8 mouse cellular contexts compared by ENCODE assay signal in genomic region chr4:106848290-106849092, GRCm38 (mm10). TPM values are rescaled to one million over a fixed set of nuclear protein-coding genes. Genes with fewer than 3 reads are reported as not detected.
DNase-seq lines count a peak whose midpoint lies in the region; ATAC-seq lines count a peak whose summit lies in the region.

No protein-coding gene starts in this region.

- H3K9ac ChIP-seq in hindbrain, embryonic 13.5 days, result no peak overlapping the region
- H3K9ac ChIP-seq in lung, embryonic 16.5 days (ENCODE audit: low read length), result peak overlapping the region; percentile 62

- H3K4me3 ChIP-seq in embryonic facial prominence, embryonic 10.5 days, result peak overlapping the region; percentile 45
- H3K4me3 ChIP-seq in hindbrain, embryonic 13.5 days, result no peak overlapping the region
- H3K4me3 ChIP-seq in lung, embryonic 16.5 days (ENCODE audit: low read length), result no peak overlapping the region

- H3K27me3 ChIP-seq in embryonic facial prominence, embryonic 10.5 days (replicated peaks; ENCODE audit: low read depth, poor library complexity, severe bottlenecking), result no peaks in the 10 kb centered on the region
- no peaks in the 10 kb centered on the region for H3K27me3 ChIP-seq in hindbrain, embryonic 13.5 days
- H3K27me3 ChIP-seq in lung, embryonic 16.5 days (ENCODE audit: control insufficient read depth, insufficient read depth, low read depth, low read length), result no peaks in the 10 kb centered on the region

- 46% methylated on average over 12 of the region's 12 CpGs for WGBS in embryonic facial prominence, embryonic 10.5 days
- 47% methylated on average over 12 of the region's 12 CpGs for WGBS in hindbrain, embryonic 13.5 days
- 27% methylated on average over 12 of the region's 12 CpGs for WGBS in lung, embryonic 16.5 days

- H3K27ac ChIP-seq in embryonic facial prominence, embryonic 10.5 days (replicated peaks), result peak overlapping the region; percentile 92
- peak overlapping the region; percentile 58; the same call in 1 of the 2 replicates for H3K27ac ChIP-seq in hindbrain, embryonic 13.5 days
- peak overlapping the region; percentile 98 for H3K27ac ChIP-seq in lung, embryonic 16.5 days (ENCODE audit: low read length)

- no peaks in the 10 kb centered on the region for H3K36me3 ChIP-seq in embryonic facial prominence, embryonic 10.5 days (replicated peaks)
- no peaks in the 10 kb centered on the region for H3K36me3 ChIP-seq in hindbrain, embryonic 13.5 days
- no peaks in the 10 kb centered on the region for H3K36me3 ChIP-seq in lung, embryonic 16.5 days (ENCODE audit: control insufficient read depth, insufficient read depth, low read length)

- H3K9me3 ChIP-seq in embryonic facial prominence, embryonic 10.5 days, result no peaks in the 10 kb centered on the region
- H3K9me3 ChIP-seq in hindbrain, embryonic 13.5 days, result no peaks in the 10 kb centered on the region
- H3K9me3 ChIP-seq in lung, embryonic 16.5 days (ENCODE audit: control insufficient read depth, low read length), result no peaks in the 10 kb centered on the region

- no peak overlapping the region for H3K4me2 ChIP-seq in hindbrain, embryonic 13.5 days
- peak overlapping the region; percentile 62; the same call in 1 of the 2 replicates for H3K4me2 ChIP-seq in lung, embryonic 16.5 days (ENCODE audit: low read depth, low read length)

- ATAC-seq in hindbrain, embryonic 13.5 days (ENCODE audit: low FRiP score), result peak; percentile 54; the same call in 1 of the 2 replicates
- ATAC-seq in lung, embryonic 16.5 days (ENCODE audit: low read depth), result peak; percentile 63; the same call in 1 of the 2 replicates
- no peak for ATAC-seq in erythroid progenitor cell, adult 5-6 weeks (replicated peaks; ENCODE audit: low FRiP score, poor library complexity, severe bottlenecking)

- peaks cover 38% of the 10 kb centered on the region for H3K4me1 ChIP-seq in embryonic facial prominence, embryonic 10.5 days
- peaks cover 23% of the 10 kb centered on the region for H3K4me1 ChIP-seq in hindbrain, embryonic 13.5 days (replicated peaks)
- H3K4me1 ChIP-seq in lung, embryonic 16.5 days (replicated peaks; ENCODE audit: control insufficient read depth, insufficient read depth, low read length), result peaks cover 22% of the 10 kb centered on the region

- peak; percentile 46 for DNase-seq in ovary, postnatal 36 days (ENCODE audit: low spot score)
- no peak for DNase-seq in ovary, postnatal 10 days (ENCODE audit: low spot score)
- DNase-seq in embryonic facial prominence, embryonic 10.5 days (ENCODE audit: low spot score), result no peak
- no peak for DNase-seq in layer of hippocampus, adult 8-10 months (ENCODE audit: low spot score in 2 of 2)
- DNase-seq in right cerebral cortex, postnatal 25 days, result no peak

RNA-seq across cellular contexts. Expression of gene Acot11, which starts 43.7 kb away (rescaled TPM):
- 1.6 and 2.1 TPM in 2 replicates for polyA plus RNA-seq in embryonic facial prominence, embryonic 10.5 days (2016; fragmentation: Nextera tagmentation; extraction: Ambion mirVana)
- polyA plus RNA-seq in hindbrain, embryonic 13.5 days (2015; fragmentation: Nextera tagmentation; extraction: Ambion mirVana), result 1.3 and 1.5 TPM in 2 replicates
- 2.1 and 2.4 TPM in 2 replicates for polyA plus RNA-seq in lung, embryonic 16.5 days (2015; fragmentation: Nextera tagmentation; extraction: Ambion mirVana)
- 4.2 and 6.8 TPM in 2 replicates for total RNA-seq in erythroid progenitor cell, adult 5-6 weeks (2015; ENCODE audit: low replicate concordance)
- total RNA-seq in erythroid progenitor cell, adult 5-6 weeks (2017; ENCODE audit: low replicate concordance), result 4.5 and 5.3 TPM in 2 replicates
- total RNA-seq in layer of hippocampus, adult 8-10 months (2022), result 10 to 100 TPM; 34.4 to 52.4 (median 49.7) TPM
